Mouse (Mus musculus) liver, adult 2 months (tissue): ENCODE data around the gene Mmgt2. TPM values are rescaled to one million over a fixed set of nuclear protein-coding genes. Genes with fewer than 3 reads are reported as not detected.

Experiments
- DNase-seq: peaks from one replicate; pipeline ENCODE4 v3.0.0-alpha.2; 2011; ENCODE audit warnings: low read depth, low spot score; ENCODE audit errors: extremely low read depth
- H3K27ac ChIP-seq: fragments of 200-500 bp; replicated peaks from 2 replicates; pipeline ENCODE4 v1.5.1; 2012; ENCODE audit warnings: low read depth, mild to moderate bottlenecking, control low read depth, inconsistent platforms, low read length; ENCODE audit not compliant: insufficient read depth
- H3K27me3 ChIP-seq: fragments of 200-500 bp; 2 replicates; pipeline ENCODE4 v1.6.1; 2012; ENCODE audit warnings: mild to moderate bottlenecking, moderate library complexity, low read length, inconsistent platforms; ENCODE audit not compliant: control insufficient read depth, insufficient read depth
- H3K36me3 ChIP-seq: fragments of 200-500 bp; 2 replicates; pipeline ENCODE4 v1.6.1; 2012; ENCODE audit warnings: low read length, inconsistent platforms; ENCODE audit not compliant: control insufficient read depth, insufficient read depth
- H3K4me1 ChIP-seq: fragments of 200-500 bp; 2 replicates; pipeline ENCODE4 v1.6.1; 2011; ENCODE audit warnings: low read length; ENCODE audit not compliant: control insufficient read depth, insufficient read depth
- H3K4me3 ChIP-seq: fragments of 200-500 bp; 2 replicates; pipeline ENCODE4 v1.5.1; 2011; ENCODE audit warnings: low read depth, mild to moderate bottlenecking, control low read depth, low read length, moderate library complexity; ENCODE audit not compliant: insufficient read depth
- H3K79me2 ChIP-seq: fragments of 200-500 bp; 2 replicates; pipeline ENCODE4 v1.6.1; 2012; ENCODE audit warnings: inconsistent platforms, mild to moderate bottlenecking, low read length, moderate library complexity; ENCODE audit not compliant: control insufficient read depth, insufficient read depth
- H3K9ac ChIP-seq: fragments of 200-500 bp; 2 replicates; pipeline ENCODE4 v1.6.1; 2012; ENCODE audit warnings: low read depth, mild to moderate bottlenecking, control low read depth, inconsistent platforms, low read length
- CTCF ChIP-seq: fragments of 200-500 bp; IDR thresholded peaks from 2 replicates; pipeline ENCODE4 v1.5.1; 2011; ENCODE audit warnings: low read depth, low read length, control low read depth
- POLR2A ChIP-seq: fragments of 200-500 bp; IDR thresholded peaks from 2 replicates; pipeline ENCODE4 v1.6.1; 2011; ENCODE audit warnings: low read length, control low read depth; ENCODE audit not compliant: insufficient read depth; ENCODE audit errors: extremely low read depth
- WGBS: fragments of 180-500 bp; shearing (Covaris S2); methylation state at CpG from one replicate; pipeline ENCODE4 v1.1.7; 2018; 5-methylcytosine and 5-hydroxymethylcytosine counted together
- polyA plus RNA-seq: library from polyadenylated mRNA; depleted of rRNA; stranded (reverse); fragments of >200 nt; gene quantifications from 2 replicates; pipeline ENCODE4 v1.2.3, GENCODE M21; 2012
- total RNA-seq: library from RNA; depleted of rRNA; stranded (reverse); fragments of >200 nt; gene quantifications from 2 replicates; pipeline ENCODE4 v1.2.3, GENCODE M21; 2014

The Mmgt2 gene
- total and polyA plus RNA-seq, 2 experiments, result 2.6 to 3.6 TPM

- Histone ChIP-seq H3K9ac (no peak overlapping the region), H3K27me3 (no peaks in the 10 kb centered on the region), H3K36me3 (peaks cover 34% of the 10 kb centered on the region), H3K27ac (no peak overlapping the region), H3K4me1 (peaks cover 6% of the 10 kb centered on the region), H3K4me3 (no peak overlapping the region), H3K79me2 (no peaks in the 10 kb centered on the region; the same call in 1 of the 2 replicates)
- DNase-seq, result no peak
- no peak for TF ChIP-seq POLR2A
- no peak for TF ChIP-seq CTCF
- 43% methylated on average over 5 of the region's 5 CpGs for WGBS
These were observed 44.2 kb upstream of the Mmgt2 start for GRCm38 (mm10) chr11:62604123-62604706.

DNA sequence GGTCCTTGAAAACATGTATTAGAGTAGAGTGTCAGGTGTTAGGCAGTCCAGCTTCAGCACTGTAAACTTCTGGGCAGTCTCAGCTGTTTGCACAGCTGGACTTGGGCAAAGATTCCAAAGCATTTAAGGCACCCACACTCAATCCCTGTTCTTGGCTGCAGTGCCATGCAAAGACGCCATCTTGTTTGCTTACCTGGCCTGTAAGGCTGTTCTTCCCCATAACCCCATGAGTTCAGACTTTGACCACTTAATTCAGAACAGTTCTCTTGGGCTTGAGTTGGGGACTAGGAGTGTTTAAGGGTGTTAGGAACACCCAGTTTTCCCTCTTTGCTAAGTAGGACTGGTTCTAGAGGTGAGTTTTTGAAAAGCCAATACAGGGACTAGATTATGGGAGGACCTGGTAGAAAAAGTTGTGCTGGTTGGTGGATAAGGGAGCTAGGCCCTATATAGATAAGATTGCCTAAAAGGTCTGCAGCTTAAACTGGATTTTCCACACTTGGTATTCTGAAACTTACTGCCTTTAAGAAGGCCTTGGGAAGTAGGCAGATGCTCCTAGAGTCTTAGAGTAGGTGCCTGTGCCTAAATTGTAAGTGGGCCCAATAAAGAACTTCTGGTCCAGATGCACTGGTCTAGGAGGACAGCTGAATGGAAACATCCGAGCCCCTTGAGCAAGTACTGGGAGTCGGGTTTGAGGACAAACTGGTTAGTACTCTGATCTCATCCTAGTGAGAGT, 43.4 kb upstream of the Mmgt2 start:
- H3K9ac ChIP-seq, result no peak overlapping the region
- no peak overlapping the region for H3K27ac ChIP-seq
- peak; percentile 13 for DNase-seq

GRCm38 (mm10) chr11:62605619-62606298, 42.7 kb upstream of the Mmgt2 start:
- H3K27me3 ChIP-seq, result no peaks in the 10 kb centered on the region
- WGBS, result 82% methylated on average over 10 of the region's 10 CpGs
- H3K9ac ChIP-seq, result no peak overlapping the region
- peaks cover 34% of the 10 kb centered on the region for H3K36me3 ChIP-seq
- H3K27ac ChIP-seq, result no peak overlapping the region
- TF ChIP-seq CTCF (no peak), POLR2A (no peak)
- no peaks in the 10 kb centered on the region; the same call in 1 of the 2 replicates for H3K79me2 ChIP-seq
- H3K4me1 ChIP-seq, result peaks cover 6% of the 10 kb centered on the region
- DNase-seq, result no peak
- H3K4me3 ChIP-seq, result no peak overlapping the region

More for the DNA sequence above, 43.4 kb upstream of the Mmgt2 start:
- TF ChIP-seq POLR2A (no peak), CTCF (no peak)
- Histone ChIP-seq H3K79me2 (no peaks in the 10 kb centered on the region; the same call in 1 of the 2 replicates), H3K36me3 (peaks cover 34% of the 10 kb centered on the region), H3K27me3 (no peaks in the 10 kb centered on the region), H3K4me3 (no peak overlapping the region), H3K4me1 (peaks cover 6% of the 10 kb centered on the region)
- 52% methylated on average over 3 of the region's 3 CpGs for WGBS

GRCm38 (mm10) chr11:62606299-62607169, 41.9 kb upstream of the Mmgt2 start:
- no peaks in the 10 kb centered on the region; the same call in 1 of the 2 replicates for H3K79me2 ChIP-seq
- H3K36me3 ChIP-seq, result peaks cover 34% of the 10 kb centered on the region
- no peak for DNase-seq
- no peak for TF ChIP-seq CTCF
- TF ChIP-seq POLR2A, result no peak
- 66% methylated on average over 10 of the region's 10 CpGs for WGBS
- H3K9ac ChIP-seq, result no peak overlapping the region
- peaks cover 6% of the 10 kb centered on the region for H3K4me1 ChIP-seq
- H3K27me3 ChIP-seq, result no peaks in the 10 kb centered on the region
- no peak overlapping the region for H3K27ac ChIP-seq
- H3K4me3 ChIP-seq, result no peak overlapping the region

GRCm38 (mm10) chr11:62607170-62607951, 41.1 kb upstream of the Mmgt2 start:
- Histone ChIP-seq H3K36me3 (peaks cover 34% of the 10 kb centered on the region), H3K4me1 (0 out of 2 replicates have a peak, but pooled peaks cover 3% of the 10 kb centered on the region), H3K9ac (no peak overlapping the region), H3K27me3 (no peaks in the 10 kb centered on the region), H3K27ac (no peak overlapping the region), H3K79me2 (no peaks in the 10 kb centered on the region; the same call in 1 of the 2 replicates), H3K4me3 (no peak overlapping the region)
- TF ChIP-seq CTCF, result no peak
- TF ChIP-seq POLR2A, result no peak
- WGBS, result 81% methylated on average over 10 of the region's 10 CpGs
- no peak for DNase-seq
